Mouse (Mus musculus): ENCODE data around the gene Sp7. TPM values are rescaled to one million over a fixed set of nuclear protein-coding genes. Genes with fewer than 3 reads are reported as not detected.

Gene Sp7
- total RNA-seq, 2 experiments from 2014 or later: not detected

DNA sequence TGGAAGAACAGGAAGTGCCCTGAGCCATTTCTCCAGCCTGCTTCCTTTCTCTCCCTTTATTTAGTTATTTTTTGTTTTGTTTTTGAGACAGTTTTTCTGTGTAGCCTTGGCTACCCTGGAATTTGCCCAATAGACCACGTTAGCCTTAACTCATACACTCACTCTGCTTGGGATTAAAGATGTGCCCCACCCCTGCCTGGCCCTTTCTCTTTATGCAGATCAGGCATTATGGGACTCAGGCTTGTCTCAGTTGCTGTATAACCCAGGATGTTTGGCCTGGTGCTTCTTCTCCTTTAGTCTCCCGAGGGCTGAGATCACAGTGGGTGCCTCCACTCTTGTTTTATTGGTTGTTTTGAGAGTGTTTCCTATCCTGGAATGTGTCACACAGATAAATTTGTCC is 25.5 kb upstream of the Sp7 start:
- no peak for ATAC-seq (replicated peaks; ENCODE audit: poor library complexity)

DNA sequence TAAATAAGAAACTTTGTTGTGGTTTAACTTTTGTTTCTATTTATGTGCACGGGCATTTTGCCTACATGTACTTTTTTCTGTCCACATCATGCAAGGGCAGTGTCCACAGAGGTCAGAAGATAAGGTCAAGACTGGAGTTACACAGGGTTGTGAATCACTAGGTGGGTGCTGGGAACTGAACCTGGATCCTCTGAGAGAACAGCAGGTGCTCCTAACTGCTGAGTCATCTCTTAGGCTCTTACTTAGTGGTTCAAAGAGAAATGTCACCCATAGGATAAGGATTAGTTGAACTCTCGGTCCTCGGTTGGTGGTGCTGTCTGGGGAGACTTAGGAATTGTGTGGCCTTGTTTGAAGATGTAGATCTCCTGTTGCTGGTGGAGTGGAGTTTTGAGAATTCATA is 22.0 kb upstream of the Sp7 start:
- ATAC-seq (replicated peaks; ENCODE audit: poor library complexity): no peak

DNA sequence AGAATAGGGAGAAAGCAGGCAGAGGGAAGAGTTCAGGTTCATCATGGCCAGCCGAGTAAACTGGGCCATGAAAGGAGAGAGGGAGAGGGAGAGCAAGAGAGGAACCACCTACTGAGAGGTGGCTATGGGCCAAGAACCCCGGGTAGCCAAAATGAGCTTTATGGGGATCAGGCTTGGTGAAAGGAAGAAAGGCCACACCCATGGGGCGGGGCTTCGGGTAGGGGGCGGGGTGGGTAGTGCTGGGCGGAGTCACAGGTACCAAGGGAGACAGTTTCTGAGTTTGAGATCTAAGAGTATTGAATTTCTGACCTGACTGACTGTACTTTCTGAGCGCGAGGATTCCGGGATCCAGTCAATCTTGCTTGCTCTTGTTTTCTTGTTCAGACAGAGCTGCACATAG is 19.7 kb upstream of the Sp7 start:
- ATAC-seq (replicated peaks; ENCODE audit: poor library complexity): peak; percentile 73

DNA sequence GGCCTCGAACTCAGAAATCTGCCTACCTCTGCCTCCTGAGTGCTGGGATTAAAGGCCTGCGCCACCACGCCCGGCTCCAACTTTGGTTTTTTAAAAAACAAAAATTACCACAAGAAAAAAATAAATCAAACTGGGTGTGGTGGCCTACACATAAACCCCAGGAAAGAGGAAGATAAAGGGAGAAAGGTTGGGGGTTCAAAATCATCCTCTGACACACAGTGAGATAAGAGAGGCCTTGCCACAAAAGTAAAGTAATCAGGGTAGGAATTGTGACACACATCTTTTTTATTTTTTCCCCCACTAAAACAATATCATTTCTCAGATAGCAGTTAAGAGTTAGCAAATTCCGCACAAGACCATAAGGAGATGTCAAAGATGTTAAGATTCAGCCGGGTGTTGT is 16.7 kb upstream of the Sp7 start:
- no peak; the same call in 1 of the 2 replicates for ATAC-seq (replicated peaks; ENCODE audit: poor library complexity)

DNA sequence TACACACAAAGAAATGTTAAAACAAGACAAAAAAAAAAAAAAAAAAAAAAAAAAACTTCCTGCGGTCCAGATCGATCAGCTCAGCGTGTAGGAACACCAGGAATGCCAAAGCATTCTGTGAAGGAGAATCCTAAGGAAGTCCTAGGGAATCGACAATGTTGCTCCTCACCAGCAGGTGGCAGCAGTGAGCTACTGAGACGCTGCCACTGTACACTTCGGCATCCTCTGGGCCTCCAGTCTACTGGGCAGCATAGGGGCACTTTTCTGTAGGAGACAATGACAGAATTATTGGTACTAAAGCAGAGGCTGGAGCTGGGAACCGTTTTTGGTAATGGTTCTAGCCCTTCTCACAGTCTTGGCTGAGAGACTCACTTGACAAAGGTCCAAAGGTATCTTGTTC is 14.6 kb upstream of the Sp7 start:
- peak; percentile 66 for ATAC-seq (replicated peaks; ENCODE audit: poor library complexity)

DNA sequence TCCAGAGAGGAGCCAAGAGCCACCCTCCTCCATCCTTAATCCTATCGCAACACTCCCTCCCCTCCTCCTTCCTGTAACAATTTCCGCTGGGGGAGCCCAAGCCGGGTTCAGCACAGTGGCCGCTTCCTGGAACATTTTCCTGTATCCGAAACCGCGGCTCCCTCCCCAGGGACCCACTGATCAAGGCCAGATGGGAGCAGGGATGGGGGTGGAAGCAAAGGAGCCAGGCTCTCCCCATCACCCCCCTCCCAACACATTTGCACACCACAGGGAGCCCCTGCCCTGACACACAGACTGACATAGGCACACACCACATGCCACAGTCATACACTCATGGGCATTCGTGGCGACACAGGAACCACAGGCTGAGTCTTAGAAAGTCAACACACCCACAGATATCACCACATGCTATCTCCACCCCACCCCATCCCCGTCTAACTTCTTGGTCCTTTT is 10.9 kb upstream of the Sp7 start:
- ATAC-seq (replicated peaks; ENCODE audit: poor library complexity): peak; percentile 30; the same call in 1 of the 2 replicates

DNA sequence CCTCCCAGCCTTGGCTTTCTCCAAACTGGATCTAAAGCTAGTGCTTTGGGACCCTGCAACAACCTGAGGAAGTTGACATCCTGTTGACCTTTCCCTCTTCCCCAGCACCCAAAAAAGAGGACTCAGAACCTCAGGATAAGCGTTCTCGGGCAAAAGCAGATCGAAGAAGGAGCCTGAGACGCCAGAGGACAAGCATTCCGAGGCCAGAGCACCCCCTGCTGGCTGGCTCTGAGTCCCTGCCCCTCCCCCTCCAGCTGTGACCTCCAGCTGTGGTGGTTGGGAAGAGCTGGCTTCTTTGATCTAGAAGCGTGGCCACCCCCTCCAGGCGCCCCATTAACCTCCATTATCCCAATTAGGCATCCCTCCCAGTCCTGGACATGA is 10.2 kb upstream of the Sp7 start:
- ATAC-seq (replicated peaks; ENCODE audit: poor library complexity): peak; percentile 85

DNA sequence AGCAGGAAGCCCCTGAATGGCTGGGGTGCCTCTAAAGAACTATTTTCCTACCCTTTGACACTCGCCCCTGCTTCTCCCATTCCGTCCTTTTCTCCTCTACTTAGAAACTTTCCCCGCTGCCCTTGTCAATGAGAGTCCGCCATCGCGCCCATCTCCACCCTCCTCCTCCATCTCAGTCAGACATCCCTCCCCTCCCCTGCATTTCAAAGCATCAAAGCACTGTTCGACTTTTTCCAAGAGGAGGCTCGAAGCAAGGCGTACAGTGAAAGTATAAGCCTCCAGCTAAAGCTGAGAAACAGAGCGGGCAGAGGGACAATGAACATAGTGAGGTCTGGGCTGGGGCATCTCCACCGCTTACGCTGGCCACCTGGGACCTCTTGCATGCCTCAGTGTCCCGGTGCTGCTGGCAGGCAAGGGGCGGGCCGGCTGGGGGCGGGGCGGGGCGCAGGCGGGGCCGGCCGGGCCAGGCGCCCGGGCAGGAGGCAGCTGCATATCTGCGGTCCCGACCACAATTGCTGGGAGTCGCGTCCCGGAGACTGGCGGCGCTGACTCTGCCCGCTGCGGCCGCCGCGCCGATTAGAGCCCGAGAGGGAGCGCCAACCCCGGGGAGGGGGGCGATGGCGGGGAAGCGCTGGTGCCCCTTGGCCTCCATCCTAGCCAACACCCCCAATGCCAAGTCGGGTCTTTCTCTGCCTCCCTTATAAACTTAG is 9.6 kb upstream of the Sp7 start:
- ATAC-seq (replicated peaks; ENCODE audit: poor library complexity): peak; percentile 77

DNA sequence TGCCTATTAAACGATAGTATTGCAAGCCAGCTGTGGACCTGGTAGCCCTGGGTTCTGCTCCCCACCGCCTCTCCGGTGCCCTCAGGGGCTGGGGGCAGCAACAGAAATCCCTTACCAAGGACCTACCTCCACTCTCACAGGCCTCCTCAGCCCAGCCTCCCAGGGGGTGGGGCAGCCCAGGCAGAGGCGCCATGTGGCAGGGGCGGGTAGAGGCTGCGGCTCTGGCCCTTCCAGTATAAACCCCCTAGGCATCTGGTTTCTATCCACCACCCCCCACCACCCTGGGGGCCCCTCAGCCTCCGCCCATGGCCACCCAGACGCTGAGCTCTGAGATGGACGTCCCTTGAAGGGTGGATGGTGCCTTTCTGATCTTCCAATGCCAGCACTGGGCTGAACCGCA is 3.7 kb upstream of the Sp7 start:
- ATAC-seq (replicated peaks; ENCODE audit: poor library complexity): no peak

DNA sequence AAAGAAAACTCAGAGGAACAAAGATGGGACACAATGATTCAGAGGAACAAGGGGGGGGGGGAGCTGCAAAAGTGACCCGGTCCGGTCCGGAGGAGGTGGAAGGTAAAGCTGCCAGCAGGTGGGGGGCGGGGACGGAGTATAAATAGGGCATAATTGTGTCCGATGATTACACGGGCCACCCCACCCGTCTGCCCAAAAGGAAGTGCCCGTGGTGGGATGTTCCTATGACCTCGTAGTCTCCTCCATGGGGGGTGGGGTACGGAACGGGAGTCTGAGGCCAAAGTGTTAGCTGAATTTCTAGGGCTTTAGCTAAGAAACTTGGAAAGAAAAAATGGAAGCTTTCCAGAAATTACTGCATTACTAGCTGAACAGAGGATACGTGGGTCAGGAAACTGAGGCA is 3.0 kb upstream of the Sp7 start:
- no peak for ATAC-seq (replicated peaks; ENCODE audit: poor library complexity)

DNA sequence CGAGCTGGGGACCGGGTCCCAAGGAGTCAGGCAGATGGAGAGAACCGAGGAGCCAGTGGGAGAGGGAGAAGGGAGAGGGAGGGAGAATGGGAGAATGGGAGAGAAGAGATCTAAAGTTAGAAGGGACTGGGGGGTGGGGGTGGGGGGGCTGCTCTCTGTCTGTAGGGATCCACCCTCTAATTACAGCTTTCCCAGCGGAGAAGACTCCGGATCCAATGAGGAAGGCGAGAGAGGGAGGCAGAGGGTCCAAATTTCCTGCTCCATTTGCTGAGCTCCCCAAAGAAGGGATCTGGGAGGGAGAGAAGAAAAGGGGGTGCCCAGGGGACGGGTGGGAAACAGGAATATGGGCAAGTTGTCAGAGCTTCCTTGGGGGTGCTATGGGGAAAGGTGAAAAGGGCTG is 744 bp downstream of the Sp7 start:
- no peak for ATAC-seq (replicated peaks; ENCODE audit: poor library complexity)

DNA sequence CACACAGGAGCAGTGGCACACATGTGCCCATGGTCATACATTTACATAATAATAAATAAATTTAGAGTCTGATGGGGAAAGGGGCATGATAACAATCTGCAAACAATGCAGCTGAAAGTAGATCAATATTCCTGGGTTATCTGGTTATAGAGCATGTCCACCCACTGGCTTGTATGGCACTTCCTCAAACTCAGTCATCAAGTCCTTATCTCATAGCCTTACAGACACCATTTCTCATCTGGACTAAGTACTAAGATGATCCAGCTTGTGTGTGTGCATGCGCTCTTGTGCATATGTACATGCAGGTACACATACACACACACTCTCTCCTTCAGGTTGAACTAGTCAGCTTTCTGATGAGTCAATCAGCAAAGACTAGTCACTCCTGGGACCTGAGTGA is 2.3 kb downstream of the Sp7 start:
- ATAC-seq (replicated peaks; ENCODE audit: poor library complexity): no peak

DNA sequence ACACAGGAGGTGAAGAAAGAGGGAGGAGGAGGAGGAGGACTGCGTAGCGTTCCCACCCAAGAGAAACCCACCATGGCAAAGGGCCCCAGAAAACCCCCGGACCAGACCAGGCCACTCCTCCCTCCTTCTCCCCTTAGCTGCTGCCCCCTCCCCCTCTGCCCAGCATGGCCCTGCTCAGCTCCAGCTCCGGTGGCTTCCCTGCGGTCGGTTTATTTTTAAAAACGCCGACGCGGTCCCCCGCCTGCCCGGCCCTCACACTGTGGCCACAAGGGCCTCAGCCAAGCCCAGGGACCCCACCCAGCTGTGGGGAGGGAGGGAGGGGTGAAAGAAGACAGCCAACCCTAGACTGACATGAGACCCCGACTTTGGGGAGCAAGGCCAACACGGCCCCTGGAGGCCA is 4.3 kb downstream of the Sp7 start:
- ATAC-seq (replicated peaks; ENCODE audit: poor library complexity): no peak

DNA sequence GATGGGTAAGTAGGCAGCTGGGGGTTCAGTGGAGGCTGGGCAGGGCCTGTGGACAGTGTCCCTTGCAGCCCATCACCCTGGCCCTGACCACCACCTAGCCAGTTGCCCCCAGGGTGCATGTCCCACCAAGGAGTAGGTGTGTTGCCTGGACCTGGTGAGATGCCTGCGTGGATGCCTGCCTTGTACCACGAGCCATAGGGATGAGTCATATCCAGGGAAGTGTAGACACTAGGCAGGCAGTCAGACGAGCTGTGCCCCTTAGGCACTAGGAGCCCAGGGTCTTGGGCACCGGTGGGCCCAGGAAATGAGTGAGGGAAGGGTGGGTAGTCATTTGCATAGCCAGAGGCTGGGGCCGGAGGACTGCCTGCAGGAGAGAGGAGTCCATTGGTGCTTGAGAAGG is 8.1 kb downstream of the Sp7 start:
- no peak for ATAC-seq (replicated peaks; ENCODE audit: poor library complexity)

DNA sequence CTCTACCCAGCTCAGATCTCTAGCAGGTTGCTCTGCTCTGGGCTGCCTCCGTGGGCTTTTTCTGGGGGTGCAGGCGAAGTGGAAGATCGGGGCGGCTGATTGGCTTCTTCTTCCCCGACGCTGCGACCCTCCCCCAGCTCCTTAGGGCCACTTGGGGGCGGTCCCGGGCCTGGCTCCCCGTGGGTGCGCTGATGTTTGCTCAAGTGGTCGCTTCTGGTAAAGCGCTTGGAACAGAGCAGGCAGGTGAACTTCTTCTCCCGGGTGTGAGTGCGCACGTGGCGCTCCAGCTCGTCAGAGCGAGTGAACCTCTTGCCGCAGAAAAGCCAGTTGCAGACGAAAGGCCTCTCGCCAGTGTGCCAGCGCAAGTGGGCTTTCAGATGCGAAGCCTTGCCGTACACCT is 8.9 kb downstream of the Sp7 start:
- ATAC-seq (replicated peaks; ENCODE audit: poor library complexity): no peak

DNA sequence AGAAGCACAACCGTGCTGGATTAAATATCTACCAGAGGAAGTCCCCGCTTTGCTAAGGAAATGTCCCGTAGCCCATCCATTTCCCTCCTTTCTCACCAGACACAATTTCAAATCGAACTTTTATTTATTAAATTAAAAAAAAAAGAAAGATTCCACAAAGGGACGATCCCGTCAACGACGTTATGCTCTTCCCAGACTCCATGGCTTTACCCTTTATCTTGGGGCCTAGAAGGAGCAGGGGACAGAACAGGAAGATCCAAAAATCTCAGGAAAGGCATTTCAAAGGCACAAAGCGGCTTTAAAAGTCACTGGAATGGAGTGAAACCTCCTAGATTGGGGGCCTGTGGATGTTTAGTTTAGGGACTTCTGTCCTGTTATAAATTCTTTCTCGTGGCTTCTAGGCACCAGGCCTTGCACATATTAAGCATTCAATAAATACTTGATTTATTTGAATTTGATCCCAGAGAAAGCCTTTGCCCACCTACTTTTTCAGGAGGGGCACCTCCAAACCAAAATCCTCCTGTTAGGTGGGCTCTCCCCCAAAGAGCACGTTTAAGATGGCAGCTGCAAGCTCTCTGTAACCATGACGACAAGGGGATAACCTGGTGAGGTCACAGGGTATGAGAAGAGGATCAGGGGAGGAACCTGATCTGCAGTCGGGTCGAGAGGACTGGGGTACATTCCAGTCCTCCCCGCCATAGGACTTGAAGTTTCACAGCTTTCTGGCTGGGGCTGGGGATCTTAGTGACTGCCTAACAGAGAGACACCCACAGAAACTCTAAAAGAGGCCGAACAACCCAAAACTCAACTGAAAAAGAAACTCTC is 10.3 kb downstream of the Sp7 start:
- ATAC-seq (replicated peaks; ENCODE audit: poor library complexity): no peak

DNA sequence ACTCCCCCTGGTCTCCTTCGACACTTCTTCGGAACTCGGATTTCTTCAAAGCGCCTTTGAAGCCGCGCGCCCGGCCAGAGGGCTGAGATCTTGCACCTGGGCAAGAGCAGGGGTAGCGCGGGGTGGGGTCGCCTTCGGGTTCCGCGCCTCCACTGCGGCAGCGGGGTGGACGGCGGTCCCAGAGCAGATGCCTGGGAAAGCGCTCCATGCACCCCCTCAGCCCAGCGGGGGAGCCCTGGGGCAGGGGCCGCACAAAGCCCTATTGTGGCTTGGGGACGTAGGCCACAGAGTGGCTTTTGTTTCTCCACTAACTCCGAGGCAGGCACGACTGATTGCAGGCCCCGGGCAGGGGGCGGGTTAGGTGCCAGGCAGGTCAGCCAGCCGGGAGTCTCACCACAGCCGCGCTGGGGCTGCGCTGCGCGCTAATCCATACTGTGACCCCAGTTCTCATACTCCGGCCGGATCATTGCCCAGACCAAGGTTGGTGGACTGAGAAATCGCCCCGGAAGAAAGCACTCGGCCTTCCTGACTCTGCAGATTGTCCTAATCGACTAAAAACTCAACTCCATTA is 11.0 kb downstream of the Sp7 start:
- ATAC-seq (replicated peaks; ENCODE audit: poor library complexity): 0 out of 2 replicates have a peak, but pooled peaks have one; percentile 9

DNA sequence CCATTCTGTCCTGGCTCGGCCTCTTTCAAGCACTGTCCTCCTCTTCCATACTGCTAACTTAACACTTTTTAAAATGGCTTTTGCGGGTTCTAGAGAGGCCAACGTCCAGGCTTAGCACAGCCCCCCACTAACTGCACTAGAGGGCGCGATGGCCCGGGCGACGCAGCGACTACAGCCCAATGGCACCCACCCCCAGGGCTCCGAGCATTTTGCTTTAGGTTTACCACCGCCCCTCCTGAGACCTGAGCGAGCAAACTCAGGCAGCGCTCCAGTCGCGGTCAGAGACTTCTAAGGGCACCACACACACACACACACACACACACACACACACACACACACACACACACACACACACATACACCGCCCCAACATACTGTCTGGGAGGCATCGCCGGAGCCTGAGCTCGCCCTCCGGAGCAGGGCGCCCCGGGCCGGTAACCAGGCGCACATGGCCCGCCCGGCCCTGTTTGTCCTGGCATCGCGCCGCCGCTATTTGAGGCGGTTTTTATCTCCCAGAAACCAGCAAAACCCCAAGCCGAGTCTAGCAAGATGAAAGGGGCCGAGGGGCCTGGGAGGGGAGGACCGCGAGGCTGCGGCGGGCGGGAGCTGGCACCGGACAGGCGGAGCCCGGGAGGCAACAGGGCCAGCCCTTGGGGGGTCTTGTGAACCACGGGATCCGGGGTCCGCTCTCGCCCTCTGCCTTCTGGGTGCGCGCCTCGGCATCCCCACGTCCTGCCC is 11.7 kb downstream of the Sp7 start:
- peak; percentile 41 for ATAC-seq (replicated peaks; ENCODE audit: poor library complexity)

DNA sequence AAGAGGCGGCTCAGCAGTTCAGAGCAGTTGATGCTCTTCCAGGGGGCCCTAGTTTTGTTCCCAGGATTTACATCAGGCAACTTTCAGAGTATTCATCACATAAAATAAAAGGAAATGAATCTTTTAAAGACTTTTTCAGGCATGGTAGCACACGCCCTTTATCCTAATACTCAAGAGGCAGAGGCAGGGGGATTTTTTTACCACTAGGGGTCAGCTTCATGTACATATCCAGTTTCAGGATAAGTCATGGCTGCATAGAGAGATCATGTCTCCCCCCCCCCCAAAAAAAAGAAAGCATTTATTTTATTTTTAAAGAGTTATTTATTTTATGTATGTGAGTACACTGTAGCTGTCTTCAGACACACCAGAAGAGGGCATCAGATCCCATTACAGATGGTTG is 13.0 kb downstream of the Sp7 start:
- ATAC-seq (replicated peaks; ENCODE audit: poor library complexity): no peak

DNA sequence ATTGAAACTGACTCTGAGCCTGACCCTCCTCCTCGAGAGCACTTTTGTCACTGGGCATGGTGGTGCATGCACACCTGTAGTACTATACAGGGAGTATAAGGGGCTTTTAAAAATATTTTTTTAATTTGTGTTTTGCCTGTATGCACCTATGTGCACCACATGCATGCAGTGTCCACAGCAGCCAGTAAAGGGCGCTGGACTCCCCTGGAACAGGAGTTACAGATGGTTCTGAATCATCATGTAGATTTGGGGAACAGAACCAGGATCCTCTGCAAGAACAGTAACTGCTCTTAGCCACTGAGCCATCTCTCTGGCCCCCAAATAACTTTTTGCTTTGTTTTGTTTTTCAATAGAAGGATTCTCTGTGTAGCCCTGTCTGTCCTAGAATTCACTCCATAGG is 14.8 kb downstream of the Sp7 start:
- ATAC-seq (replicated peaks; ENCODE audit: poor library complexity): no peak

DNA sequence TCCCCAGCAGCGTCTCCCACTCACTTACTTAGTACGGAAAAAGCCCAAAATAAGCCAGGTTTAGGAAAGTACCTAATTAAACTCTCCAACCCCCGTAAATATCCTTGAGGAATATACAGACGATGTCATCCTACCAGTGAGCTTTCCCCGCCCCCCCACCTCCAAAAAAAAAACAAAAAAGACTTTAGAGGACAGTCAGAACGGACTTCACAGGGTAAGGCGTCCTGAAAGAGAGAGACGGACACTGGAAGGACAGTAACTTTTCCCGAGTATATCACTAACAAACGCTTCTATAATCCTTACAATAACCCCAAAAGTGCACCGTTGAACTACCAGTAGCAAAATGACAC is 16.1 kb downstream of the Sp7 start:
- peak; percentile 5; the same call in 1 of the 2 replicates for ATAC-seq (replicated peaks; ENCODE audit: poor library complexity)
